Mouse (Mus musculus) brain, embryonic 14.5 days (tissue): ENCODE data around the gene Acox2.

Experiments
- CTCF ChIP-seq: fragments of 200-500 bp; IDR thresholded peaks from 2 replicates; pipeline ENCODE4 v1.5.1; 2012; ENCODE audit warnings: inconsistent platforms, mild to moderate bottlenecking, moderate library complexity, borderline replicate concordance; ENCODE audit not compliant: insufficient read depth, insufficient read length; ENCODE audit errors: extremely low read depth
- POLR2A ChIP-seq: fragments of 200-500 bp; IDR thresholded peaks from 2 replicates; pipeline ENCODE4 v1.6.1; 2012; ENCODE audit warnings: mild to moderate bottlenecking, inconsistent platforms, borderline replicate concordance; ENCODE audit not compliant: poor library complexity, insufficient read depth, insufficient read length, severe bottlenecking; ENCODE audit errors: extremely low read depth

DNA sequence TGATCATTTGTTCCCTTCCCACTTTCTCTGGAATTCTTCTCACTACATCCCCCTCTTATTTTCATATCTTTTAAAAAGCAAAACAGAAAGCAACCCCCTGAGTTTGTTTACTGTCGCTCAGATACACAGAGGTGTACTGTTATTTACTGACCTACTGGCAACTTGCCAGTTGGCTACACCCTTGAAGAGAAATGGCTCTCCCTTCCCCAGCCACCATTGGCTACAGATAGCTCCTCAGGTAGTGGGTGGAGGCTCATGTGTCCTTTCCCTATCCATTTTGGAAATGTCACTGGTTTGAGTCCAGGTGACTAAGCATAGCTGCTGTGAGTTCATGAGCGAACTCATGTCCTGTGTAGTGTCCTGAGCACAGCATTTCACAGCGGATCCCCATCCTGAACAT is 57.4 kb downstream of the Acox2 start:
- no peak for TF ChIP-seq POLR2A
- TF ChIP-seq CTCF, result no peak
